In genomic region chr12:76534641-76535283, GRCm38 (mm10) we compare ENCODE assay signal across 8 mouse cellular contexts. TPM values are rescaled to one million over a fixed set of nuclear protein-coding genes. Genes with fewer than 3 reads are reported as not detected.
DNase-seq lines count a peak whose midpoint lies in the region; ATAC-seq and TF ChIP-seq lines count a peak whose summit lies in the region.

No protein-coding gene starts in this region.

- H3K4me1 ChIP-seq in hindbrain, embryonic 11.5 days (replicated peaks; ENCODE audit: control insufficient read depth, insufficient read depth, low read length) = peaks cover 4% of the 10 kb centered on the region
- H3K4me1 ChIP-seq in midbrain, embryonic 13.5 days (replicated peaks) = peaks cover 27% of the 10 kb centered on the region

- DNase-seq in layer of hippocampus, adult 2 months (ENCODE audit: low spot score in 2 of 2) = no peak
- no peak for DNase-seq in layer of hippocampus, adult 8-10 months (ENCODE audit: low spot score in 2 of 2)
- DNase-seq in brain, adult 2 months (ENCODE audit: low read depth, low spot score) = peak; percentile 41
- DNase-seq in hindbrain, embryonic 11.5 days (ENCODE audit: low spot score) = peak; percentile 43
- no peak for DNase-seq in right cerebral cortex, adult 2 months (ENCODE audit: low spot score in 2 of 2)
- no peak for DNase-seq in layer of hippocampus, postnatal 25 days (ENCODE audit: extremely low spot score in 1 of 2, low spot score in 1 of 2)
- DNase-seq in testis, postnatal 14 days (ENCODE audit: low spot score) = no peak

- WGBS in hindbrain, embryonic 11.5 days = 35% methylated on average over 9 of the region's 9 CpGs
- 26% methylated on average over 9 of the region's 9 CpGs for WGBS in midbrain, embryonic 13.5 days

- peak overlapping the region; percentile 87 for H3K27ac ChIP-seq in layer of hippocampus, adult 2 months
- no peak overlapping the region for H3K27ac ChIP-seq in hindbrain, embryonic 11.5 days (ENCODE audit: low read depth, low read length)
- H3K27ac ChIP-seq in midbrain, embryonic 13.5 days = no peak overlapping the region

- H3K9ac ChIP-seq in hindbrain, embryonic 11.5 days (ENCODE audit: low read depth, low read length) = no peak overlapping the region
- no peak overlapping the region for H3K9ac ChIP-seq in midbrain, embryonic 13.5 days (replicated peaks)

- no peak for TF ChIP-seq CTCF in layer of hippocampus, adult 2 months (conservative IDR thresholded peaks at IDR 0.05)

- H3K27me3 ChIP-seq in hindbrain, embryonic 11.5 days (ENCODE audit: control insufficient read depth, insufficient read depth, low read length) = peaks cover 50% of the 10 kb centered on the region
- peaks cover 73% of the 10 kb centered on the region for H3K27me3 ChIP-seq in midbrain, embryonic 13.5 days

- no peaks in the 10 kb centered on the region for H3K9me3 ChIP-seq in hindbrain, embryonic 11.5 days (ENCODE audit: control insufficient read depth, low read length)
- H3K9me3 ChIP-seq in midbrain, embryonic 13.5 days = no peaks in the 10 kb centered on the region

- peak overlapping the region; percentile 73 for H3K4me3 ChIP-seq in layer of hippocampus, adult 2 months
- no peak overlapping the region for H3K4me3 ChIP-seq in hindbrain, embryonic 11.5 days (ENCODE audit: low read depth, low read length)
- H3K4me3 ChIP-seq in midbrain, embryonic 13.5 days (replicated peaks) = peak overlapping the region; percentile 58; the same call in 1 of the 2 replicates

- H3K36me3 ChIP-seq in hindbrain, embryonic 11.5 days (ENCODE audit: control insufficient read depth, insufficient read depth, low read length) = no peaks in the 10 kb centered on the region
- no peaks in the 10 kb centered on the region for H3K36me3 ChIP-seq in midbrain, embryonic 13.5 days

- no peak for ATAC-seq in hindbrain, embryonic 11.5 days (ENCODE audit: low FRiP score)
- ATAC-seq in midbrain, embryonic 13.5 days = no peak

- H3K4me2 ChIP-seq in hindbrain, embryonic 11.5 days (replicated peaks; ENCODE audit: low read depth, low read length) = peak overlapping the region; percentile 96
- H3K4me2 ChIP-seq in midbrain, embryonic 13.5 days (replicated peaks) = peak overlapping the region; percentile 93

RNA-seq across cellular contexts. Expression of gene Plekhg3, which starts 4.1 kb away (rescaled TPM):
- 10 to 100 TPM; 22.9 to 24.4 TPM for total RNA-seq in layer of hippocampus, adult 2 months (2021)
- 10 to 100 TPM; 23.4 to 28.6 (median 24.9) TPM for total RNA-seq in layer of hippocampus, adult 8-10 months (2022)
- 1.9 and 2.1 TPM in 2 replicates for polyA plus RNA-seq in hindbrain, embryonic 11.5 days (2014; fragmentation: Nextera tagmentation; extraction: Ambion mirVana)
- 0.78 and 1.4 TPM in 2 replicates for polyA plus RNA-seq in midbrain, embryonic 13.5 days (2015; fragmentation: Nextera tagmentation; extraction: Ambion mirVana)
- 10 to 100 TPM; 23.2 to 27.5 TPM for total RNA-seq in layer of hippocampus, postnatal 25 days (2021)

Comparison
In these comparisons a context has a peak if more than half of its experiments do, and no peak if none do; other contexts are left out.
1. DNase-seq: peak in brain, adult 2 months (single experiment) and hindbrain, embryonic 11.5 days (single experiment); none in layer of hippocampus, adult 2 months (0 of 2), layer of hippocampus, adult 8-10 months (0 of 2), right cerebral cortex, adult 2 months (0 of 2), layer of hippocampus, postnatal 25 days (0 of 2) and testis, postnatal 14 days (single experiment).